Mouse (Mus musculus) heart, postnatal 0 days (tissue): ENCODE data around the gene Ino80.

Experiments used
- CTCF ChIP-seq: IDR thresholded peaks from 2 replicates; pipeline ENCODE4 v1.5.1; 2016; ENCODE audit warnings: antibody characterized with exemption, control low read depth, low read depth
- EP300 ChIP-seq: IDR thresholded peaks from 2 replicates; pipeline ENCODE4 v1.6.1; 2016; ENCODE audit warnings: antibody characterized with exemption, low read depth

GRCm38 (mm10) chr2:119334964-119335525 is 142.4 kb downstream of the Ino80 start:
- TF ChIP-seq EP300, result no peak
- TF ChIP-seq CTCF, result no peak
